Mouse (Mus musculus) induced T-regulatory cell, adult 2 months (primary cell): ENCODE results near the gene Kncn.
A peak's percentile ranks its signal among the peaks of the same experiment; 100 is the strongest.

ENCODE experiments used
- DNase-seq: peaks from one replicate; pipeline ENCODE4 v3.0.0-alpha.2; 2012; ENCODE audit warnings: low read depth

The Kncn gene

DNA sequence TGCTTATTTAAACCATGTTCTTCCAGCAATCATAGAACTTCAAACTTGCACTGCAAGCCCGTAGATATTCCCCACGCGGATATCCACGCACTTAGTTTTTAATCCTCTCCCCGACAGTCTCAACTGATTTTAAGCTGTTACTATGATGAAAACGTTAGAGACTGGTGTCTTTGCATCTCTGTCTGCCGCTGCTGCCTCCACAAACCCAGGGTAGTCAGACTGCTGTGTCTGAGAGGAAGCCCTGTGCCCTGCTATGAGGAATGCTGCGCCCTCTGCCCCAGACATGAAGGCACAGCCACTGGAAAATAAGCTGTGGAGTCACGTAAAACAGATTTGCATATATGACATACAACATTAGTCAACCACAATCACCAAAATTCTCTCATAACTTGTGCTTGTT is 5.4 kb upstream of the Kncn start:
- DNase-seq = no peak

DNA sequence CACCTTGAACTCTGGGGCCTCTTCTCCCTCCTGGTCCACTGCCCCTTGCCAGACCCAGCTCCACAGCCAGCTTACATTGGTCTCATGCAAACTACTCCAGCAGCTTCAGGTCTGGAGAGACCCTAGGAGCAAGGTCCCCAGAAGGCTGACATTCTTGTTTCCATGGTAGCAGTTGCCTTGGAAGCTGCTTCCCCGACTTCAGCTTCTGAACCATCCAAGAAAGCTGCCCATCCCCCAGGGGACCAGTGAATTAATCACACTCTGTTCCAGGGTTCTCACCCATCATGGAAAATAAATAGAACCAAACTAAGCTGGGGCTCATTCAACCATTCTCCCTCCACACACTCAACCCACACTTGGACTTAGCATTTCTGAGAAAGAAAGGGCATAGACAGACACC is 3.0 kb upstream of the Kncn start:
- DNase-seq = no peak

DNA sequence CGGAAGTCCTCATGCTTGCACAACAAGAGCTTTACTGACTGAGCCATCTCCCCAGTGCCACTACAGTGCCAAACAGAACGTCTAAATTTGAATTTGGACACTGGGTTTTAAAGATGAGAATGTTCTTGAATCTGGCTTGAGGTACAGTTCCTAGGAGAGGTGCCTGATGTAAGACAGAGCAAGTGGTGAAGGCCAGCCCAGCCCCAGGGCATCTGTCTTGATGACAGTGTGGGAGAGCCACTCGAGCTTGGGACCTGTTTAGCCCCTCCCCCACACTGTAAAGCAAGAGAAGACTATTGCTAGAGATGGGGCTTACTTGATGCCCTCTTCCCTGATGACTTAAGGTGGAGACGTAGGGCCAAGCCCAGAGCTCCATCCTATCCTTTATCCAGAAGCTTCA is 2.0 kb upstream of the Kncn start:
- DNase-seq = no peak

DNA sequence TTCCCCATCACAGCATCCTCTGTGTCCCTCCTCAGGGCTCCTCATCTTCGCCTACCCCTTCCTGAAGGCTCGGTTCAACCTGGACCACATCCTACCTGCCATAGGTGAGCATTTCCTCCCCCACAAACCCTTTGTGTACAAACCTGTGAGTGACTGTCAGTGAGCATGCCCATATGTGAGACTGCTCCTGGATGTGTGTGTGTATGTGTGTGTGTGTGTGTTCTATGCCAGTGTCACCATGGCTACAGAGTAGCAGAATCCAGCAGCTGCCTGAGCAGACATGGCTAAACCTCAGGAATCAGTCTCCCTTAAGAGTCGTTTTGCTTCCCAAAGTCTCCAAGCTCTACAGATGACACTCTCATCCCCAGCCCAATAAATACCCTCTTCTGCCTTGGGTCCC is 1.6 kb downstream of the Kncn start:
- no peak for DNase-seq

DNA sequence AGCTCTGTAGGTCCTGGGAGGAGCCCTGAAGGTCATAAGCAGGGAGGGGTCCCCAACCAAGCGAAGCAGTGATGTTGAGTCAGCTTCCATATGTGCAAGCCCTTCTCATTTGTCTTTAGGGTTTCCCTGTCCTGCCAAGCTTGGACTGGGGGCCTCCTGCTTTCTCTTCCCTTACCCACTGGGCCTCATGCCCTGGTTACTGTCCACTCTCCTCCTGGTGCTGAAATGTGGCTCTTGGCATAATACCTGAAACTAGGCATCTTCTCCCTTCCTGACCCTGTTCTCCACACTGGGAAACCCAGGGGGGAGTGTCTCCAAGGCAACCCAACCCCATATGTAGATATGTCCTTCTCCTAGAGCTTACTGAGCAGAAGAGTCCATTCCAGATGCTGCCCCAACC is 2.7 kb downstream of the Kncn start:
- DNase-seq = no peak

DNA sequence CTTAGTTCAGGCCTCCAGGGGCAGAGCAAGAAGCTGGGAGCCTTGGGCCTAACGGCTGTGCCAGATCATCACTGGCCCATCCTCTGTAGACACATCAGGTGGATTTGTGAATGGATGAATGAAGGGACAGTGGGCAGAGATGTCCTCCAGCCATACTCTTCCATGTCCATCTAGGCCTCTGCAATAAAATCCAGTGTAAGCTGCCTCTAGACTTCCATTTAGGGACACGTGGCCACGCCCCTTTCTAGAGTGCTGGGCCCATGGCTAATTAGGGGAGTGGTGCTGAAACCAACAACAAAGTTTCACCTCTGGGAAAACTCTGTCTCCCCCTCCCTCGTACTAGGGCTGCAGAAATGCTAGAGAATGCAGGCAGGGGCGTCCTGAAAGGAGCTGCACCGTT is 5.9 kb downstream of the Kncn start:
- DNase-seq = no peak

DNA sequence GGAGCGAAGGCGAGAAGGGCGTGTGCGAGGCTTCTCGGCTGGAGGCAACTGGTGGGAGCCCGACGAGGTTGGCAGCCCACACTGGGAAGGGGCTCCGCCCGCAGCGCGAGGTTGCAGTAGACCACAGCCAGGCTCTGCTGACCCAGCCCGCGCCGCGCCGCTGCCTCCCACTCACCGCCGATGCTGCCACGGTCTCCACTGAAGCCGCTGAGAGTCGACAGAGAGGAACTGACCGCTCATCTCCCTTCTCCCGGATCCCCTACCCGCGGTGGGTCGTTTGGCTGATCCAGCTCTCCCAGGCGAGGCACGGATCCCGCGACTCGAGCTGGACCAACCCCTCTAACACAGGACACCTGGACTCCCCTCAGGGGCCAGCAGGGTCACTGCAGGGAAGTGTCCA is 6.4 kb downstream of the Kncn start, which contains the start of gene 6430628N08Rik:
6430628N08Rik (plus strand) TSS at position 113 of the 400 bp plus-strand sequence.
- DNase-seq = no peak

DNA sequence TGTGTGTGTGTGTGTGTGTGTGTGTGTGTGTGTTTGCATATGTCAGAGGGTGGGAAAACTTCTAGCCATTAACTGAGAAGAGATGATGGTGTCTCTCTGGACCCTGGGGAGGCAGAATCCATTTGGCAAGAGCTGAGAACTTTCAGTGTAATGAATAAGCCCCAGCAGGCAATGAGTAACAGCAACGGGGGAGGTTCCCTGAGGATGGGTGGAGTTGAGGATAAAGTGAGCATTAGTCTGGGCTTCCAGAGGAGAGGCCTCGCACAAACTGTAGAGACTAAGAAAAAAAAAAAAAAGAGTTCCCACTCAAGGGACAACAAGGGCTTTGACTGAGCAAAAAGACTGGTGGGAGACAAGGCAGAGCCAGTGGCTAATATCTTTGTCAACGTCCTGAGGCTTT is 10.1 kb downstream of the Kncn start:
- DNase-seq = no peak

DNA sequence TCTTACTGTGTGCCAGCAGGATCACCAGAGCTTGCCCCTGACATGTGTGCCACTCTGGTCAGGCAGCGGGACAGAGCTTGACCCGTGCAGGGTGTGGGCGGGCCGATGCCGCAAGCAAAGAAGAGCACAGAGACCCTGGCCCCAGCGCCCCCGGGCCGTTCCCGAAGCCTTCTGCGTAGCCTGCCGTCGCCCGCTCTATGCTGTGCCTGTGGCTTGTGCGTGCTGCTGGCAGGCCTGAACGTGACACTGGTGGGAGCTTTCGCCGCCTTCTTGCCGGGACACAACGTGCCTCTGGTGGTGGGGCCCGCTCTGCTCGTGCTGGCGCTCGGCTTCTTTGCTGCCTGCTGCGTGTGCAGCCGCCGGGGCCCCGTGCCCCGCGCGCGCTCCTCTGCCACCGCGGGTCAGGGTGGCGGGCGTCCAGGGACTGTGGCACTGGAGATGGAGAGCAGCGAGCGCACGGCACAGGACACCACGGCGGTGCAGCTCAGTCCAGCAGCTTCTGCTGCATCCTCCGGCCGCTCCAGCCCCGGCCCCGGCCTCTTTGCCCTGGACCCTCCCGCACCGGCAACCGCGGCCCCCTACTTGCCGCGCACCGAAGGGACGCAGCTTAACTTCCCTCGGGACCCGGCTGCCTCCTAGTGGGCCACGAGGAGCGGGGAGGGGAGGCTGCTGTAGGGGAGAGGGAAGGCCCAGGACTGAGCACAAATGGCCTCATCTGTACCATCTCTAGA is 13.9 kb downstream of the Kncn start:
- DNase-seq = no peak

DNA sequence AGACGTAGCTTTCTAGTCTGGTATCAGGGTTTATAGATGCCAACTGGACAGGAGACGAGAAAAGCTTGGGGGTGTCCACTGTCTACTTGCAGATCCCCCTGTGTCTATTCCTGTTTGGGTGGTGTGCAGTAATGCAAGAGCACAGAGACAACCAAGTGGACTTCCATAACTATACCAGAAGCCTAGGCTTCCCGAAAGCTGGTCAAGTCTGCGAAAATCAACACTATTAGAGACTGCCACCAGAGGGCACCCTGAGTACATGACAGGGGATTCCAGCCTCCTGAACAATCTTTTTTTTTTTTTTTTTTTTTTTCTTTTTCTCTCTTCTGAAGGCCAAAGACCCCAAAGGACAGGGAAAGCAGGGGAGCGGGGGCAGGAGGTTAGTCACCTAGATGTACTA is 18.6 kb downstream of the Kncn start:
- DNase-seq = peak; percentile 81

DNA sequence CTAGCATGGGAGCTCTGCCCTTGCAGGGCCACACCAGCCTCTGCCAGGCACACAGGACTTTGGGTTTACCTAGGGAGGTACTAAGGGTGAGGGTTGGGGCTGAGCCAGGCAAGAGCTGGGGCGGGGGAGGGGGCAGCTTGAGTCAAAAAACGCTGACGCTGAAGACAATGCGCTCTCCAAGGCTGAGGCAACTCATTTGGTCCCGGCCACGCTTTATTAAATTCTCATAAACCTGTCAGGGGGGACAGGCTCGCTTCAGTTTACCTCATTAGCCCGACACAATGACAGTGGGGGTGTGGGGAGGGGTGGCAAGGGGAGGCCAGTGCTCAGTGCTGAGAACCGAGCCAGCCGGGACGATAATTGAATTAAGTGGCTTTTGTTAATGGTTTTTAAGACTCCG is 20.2 kb downstream of the Kncn start:
- no peak for DNase-seq

DNA sequence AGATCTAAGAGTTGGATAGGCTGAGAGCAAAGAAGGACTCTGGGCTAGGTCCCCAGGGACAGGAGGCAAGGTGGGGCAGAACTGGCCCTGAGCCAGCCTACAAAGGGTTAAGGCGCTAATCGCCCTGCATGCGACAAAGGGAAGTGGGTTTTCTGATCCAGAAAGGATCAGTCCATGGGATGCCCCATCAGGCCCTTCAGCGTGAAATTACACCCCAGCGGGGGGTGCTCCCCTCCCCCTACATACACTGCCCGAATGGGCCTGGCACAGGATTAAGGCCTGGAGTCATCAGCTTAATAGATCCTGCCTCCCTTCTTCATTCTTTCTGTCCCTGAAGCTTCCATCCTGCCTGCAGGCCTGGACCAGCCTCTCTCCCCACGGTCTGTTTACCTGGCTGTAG is 21.5 kb downstream of the Kncn start:
- DNase-seq = no peak

DNA sequence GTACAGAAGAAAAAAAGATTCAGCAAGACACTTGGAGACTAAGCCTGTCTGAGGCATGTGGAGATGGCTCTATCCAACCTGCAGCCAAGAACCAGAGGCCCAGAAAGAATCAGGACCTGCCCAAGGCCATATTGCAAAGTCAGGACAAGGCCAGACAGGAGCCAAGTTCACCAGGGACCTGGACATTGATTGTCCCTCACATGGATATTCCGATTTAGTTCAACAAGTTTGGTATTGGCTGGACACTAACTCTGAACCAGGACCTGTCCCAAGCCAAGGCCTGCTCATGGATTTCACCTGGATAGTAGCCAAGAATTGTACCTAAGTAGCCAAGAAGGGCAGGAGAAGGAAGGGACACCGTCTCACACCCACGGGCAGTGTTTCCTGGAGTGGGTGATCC is 22.6 kb downstream of the Kncn start:
- no peak for DNase-seq

DNA sequence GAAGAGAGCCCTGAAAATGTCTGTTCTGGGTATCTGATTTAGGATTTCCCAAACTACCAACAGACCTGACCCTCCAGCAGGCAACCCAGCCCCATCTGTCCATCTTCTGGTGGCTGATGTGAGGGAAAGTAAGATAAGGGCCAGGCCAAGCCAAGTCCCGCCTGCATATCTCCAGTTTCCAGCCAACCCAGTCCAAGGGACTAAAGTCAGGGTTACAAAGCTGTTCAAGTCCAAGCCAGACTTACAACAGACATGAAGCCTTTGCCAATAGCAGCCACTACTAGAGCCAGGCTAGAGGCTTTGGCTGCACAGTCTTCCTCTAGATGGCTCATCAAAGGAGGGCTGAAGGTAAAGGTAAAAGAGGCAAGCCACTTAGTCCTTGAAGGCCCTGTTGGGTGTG is 23.8 kb downstream of the Kncn start:
- DNase-seq = no peak

DNA sequence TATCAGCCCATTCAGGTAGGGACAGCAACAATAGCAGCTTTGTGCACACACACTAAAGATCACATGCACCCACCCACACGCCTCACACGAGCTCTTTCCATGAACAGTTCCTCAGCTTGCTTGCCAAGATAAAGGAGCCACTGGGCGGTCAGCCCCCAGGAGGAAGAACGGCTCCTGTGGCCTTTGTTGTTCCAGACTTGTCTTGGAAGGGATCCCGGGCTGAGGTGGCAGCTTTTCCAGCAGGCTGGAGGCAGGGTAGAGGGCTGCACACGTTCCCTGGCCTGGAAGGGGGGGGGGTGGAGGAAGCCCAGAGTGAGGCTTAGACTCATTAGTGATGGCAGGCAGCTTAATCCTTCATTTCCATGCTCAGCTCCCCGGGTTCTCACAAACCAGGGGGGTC is 24.4 kb downstream of the Kncn start:
- DNase-seq = no peak

DNA sequence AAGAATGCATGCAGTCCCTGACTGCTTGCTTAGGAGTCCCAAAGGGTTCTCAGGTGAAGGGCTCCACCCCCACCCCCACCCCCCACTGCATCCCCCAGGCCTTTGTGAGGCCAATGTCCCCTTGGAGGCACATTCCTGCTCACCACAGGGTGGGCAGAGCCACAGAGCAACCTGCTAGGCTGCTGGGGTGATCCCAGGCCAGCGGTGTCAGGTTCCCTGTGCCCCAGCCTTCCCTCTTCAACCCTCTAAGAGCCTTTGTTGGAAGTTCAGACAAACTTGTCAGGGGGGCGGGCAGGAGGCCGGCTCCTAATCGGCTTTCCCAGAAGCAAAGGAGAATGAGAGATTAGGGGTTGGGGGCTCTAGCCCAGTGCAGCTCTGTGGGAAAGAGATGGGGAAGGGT is 27.4 kb downstream of the Kncn start:
- DNase-seq = no peak

DNA sequence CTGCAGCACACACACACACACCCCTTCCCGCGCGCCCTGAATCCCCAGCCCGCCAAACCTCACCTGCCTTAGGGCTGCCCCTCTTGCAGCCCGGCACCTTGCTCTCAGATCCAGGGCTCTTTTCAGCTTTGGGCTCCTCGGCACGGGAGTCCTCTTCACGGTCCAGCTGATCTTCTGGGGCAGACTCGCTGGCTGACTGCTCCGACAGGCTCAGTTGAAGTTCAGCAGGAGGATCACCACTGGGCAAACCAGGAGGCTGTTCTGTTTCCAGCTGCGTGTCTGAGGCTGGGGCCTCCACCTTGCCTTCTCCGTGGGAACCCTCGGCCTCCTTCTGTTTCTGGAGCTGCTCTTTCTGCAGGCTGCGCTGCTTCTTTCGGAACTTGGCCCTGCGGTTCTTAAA is 35.7 kb downstream of the Kncn start:
- no peak for DNase-seq

DNA sequence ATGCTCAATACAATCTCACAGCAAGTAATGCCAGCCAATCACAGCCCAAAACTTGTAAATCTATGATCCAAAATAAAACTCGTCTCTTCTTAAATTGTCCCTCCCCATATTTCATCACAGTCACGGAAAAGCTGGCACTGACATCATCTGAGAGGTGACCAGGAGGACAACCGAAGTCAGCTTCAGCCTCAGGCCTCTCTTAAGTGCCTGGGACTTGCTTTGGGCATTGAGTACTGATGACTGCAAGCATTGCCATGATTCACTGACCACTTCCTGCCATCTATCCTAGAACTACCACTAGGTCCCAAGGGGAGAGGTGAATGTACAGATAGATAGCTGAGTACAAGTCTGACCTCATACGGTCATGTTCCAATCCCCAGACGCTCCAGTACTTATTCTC is 38.5 kb downstream of the Kncn start:
- no peak for DNase-seq

DNA sequence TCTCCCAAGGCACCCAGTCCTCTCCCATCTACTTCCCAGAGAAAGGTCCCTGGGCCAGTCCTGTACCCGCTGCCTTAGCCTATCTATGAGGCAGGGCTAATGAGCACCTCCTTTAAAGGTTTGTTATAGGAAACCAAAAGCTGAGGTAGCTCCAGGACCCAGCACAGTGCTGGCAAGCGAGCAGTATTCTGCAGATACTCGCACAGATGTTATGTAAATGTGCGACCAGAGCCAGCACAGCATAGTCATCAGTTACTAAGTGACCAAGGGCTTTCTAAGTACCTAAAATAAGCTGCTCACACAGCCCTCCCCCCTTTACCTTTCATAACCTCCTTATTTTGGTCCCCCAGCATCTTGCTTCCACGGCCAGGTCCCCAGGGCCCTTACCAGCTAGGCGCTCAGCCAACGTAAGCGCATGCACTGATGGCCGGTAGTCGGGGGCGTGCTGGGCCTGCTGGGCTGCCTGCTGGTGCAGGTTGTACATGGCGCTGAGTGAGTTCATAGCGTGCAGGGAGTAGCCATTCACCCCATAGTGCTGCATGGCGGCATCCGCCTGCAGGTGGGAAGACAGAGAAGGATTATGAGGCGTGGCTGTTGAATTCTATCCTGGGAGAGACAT is 39.2 kb downstream of the Kncn start:
- DNase-seq = no peak

DNA sequence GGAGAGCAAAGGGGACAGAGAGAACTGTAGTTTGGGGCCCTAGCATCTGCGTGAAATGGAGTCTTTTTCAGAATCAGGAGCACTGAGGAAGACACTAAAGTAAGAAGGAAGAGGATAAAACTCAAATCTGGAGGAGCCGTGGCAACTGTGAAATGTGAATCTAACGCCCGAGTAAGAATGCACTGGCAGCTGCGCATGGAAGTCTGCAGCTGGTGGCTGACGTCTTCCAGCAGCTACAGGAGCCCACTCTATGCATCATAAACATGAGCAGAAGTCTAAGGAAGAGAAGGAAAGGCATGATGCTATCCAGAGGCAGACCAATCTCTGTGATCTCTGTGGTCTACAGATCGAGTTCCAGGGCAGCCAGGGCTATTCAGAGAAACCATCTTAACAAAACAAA is 43.4 kb downstream of the Kncn start:
- no peak for DNase-seq

DNA sequence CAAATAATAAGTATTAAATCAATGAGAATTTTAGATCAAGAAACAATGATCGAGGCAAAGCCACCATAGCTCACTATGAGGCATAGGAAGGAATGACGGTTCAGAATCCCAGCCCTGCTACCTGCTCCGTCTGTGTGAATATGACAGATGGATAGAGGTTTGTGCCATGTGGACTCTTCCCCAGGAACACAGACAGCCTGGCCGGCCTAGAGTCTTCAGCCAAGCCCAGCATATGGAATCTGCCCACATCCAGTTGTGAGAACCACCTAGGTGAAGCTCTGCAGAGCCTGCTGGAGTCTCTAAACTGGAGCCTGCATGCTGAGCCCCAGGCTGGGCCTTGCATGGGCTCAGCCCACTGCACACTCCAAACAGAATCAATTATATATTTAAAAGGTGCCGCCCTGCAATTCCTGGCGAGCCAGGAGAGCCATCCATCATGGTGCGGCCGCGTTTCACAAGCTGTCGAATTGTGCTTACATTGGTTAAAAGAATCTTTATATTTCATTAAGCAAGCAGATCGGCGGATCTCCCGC is 47.4 kb downstream of the Kncn start:
- no peak for DNase-seq

DNA sequence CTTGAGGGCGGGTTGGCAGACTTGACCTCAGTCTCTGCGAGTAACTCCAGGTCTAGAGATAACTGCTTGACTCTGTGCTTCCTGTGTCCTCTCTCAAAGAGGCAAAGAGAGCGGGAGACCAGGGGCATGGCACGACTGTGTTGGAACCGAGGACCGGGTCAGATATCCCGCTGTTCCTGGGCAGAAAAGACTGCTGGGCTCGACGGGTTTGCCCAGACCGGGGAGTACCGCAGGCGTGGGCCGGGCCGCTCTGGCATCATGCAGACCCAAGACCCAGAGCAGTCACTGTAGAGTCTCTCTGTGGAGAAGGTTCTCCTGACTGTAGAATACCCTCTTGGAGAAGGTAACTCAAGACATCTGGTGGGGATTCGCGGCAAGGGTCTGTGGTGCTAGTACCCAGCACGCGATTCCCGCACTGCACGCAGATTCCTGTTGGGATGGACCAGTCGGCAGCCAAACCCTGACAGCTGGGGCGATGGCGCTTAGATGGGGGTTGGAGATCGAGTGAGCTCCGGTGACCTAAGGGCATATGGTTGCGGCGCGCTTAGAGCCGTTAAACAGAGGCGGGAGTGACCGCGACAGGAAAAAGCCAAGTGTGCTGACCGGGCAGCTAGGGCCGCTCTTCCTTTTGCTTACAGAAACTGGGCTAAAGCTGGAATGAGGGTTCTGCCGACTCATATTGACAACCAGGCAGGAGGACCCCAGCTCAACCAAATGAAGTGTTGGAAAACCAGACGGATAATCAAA is 51.8 kb downstream of the Kncn start:
- DNase-seq = peak; percentile 4

DNA sequence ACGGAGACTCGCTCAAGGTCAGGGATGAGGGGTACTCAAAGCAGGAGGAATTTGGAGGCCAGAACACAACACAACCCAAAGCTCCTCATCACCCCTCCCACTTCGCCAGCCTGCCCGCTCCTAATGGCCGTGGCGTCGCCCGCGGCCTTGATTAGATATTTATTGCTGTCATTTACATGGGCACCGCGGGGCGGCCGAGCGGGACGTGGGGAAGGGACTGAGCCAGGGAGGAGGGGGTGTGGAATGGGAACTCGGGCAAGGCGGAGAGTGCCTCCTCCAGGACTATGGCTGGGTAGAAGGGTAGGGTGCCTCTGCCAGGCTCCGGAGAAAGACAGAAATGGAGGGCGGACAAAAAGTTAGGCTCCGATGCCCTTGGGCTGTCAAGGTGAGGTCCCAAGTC is 52.4 kb downstream of the Kncn start:
- DNase-seq = no peak
